Mouse (Mus musculus): ENCODE measurements around the gene Pigl.
"Not testable (repeated sequence)": the region's sequence is repeated elsewhere in the genome, so short reads cannot be mapped to it uniquely, and the experiment has no call there.

The Pigl gene
- long read RNA-seq, experiment 1, transcript Pigl-201 (7 exons, 2,174 nt) = major isoform, 5 of 19 reads
- long read RNA-seq, experiment 1, partial matches to known transcripts = 0 of 19 reads
- long read RNA-seq, experiment 1, other reads (novel, unspliced or antisense) = 14 of 19 reads
- long read RNA-seq, experiment 2, partial matches to known transcripts = 0 of 13 reads
- long read RNA-seq, experiment 2, other reads (novel, unspliced or antisense) = 11 of 13 reads

GRCm38 (mm10) chr11:62458276-62458724 is at the start of gene Pigl, which contains the start of gene Ncor1:
Gene Pigl (plus strand): TSS chr11:62458460.
Gene Ncor1 (minus strand): TSS chr11:62458541.
- intact Hi-C loops (cut with DNase I) = loop anchor here (5.0 kb wide), 1 partner anchor 39 kb away; no protein-coding TSS in a partner anchor

- intact Hi-C loops (cut with DNase I) = no loop called here
These were observed 49.4 kb upstream of the Pigl start for GRCm38 (mm10) chr11:62408848-62409247.

GRCm38 (mm10) chr11:62409611-62410010 is 48.6 kb upstream of the Pigl start:
- intact Hi-C loops (cut with DNase I) = no loop called here

- intact Hi-C loops (cut with DNase I) = no loop called here
These were observed 43.2 kb upstream of the Pigl start for GRCm38 (mm10) chr11:62415026-62415425.

GRCm38 (mm10) chr11:62424525-62424924 is 33.7 kb upstream of the Pigl start:
- intact Hi-C loops (cut with DNase I) = no loop called here

- intact Hi-C loops (cut with DNase I) = no loop called here
These were observed 32.0 kb upstream of the Pigl start for GRCm38 (mm10) chr11:62426266-62426665.

- intact Hi-C loops (cut with DNase I) = no loop called here
These were observed 31.2 kb upstream of the Pigl start for GRCm38 (mm10) chr11:62427105-62427504.

- intact Hi-C loops (cut with DNase I) = no loop called here
These were observed 26.0 kb upstream of the Pigl start for GRCm38 (mm10) chr11:62432211-62432610.

- intact Hi-C loops (cut with DNase I) = no loop called here
These were observed 17.5 kb upstream of the Pigl start for GRCm38 (mm10) chr11:62440670-62441315.

- intact Hi-C loops (cut with DNase I) = no loop called here
These were observed 12.5 kb upstream of the Pigl start for GRCm38 (mm10) chr11:62445799-62446198.

GRCm38 (mm10) chr11:62448971-62449370 is 9.3 kb upstream of the Pigl start:
- intact Hi-C loops (cut with DNase I) = no loop called here

- intact Hi-C loops (cut with DNase I) = loop anchor here (5.0 kb wide), 1 partner anchor 42 kb away; no protein-coding TSS in a partner anchor
These were observed 3.1 kb upstream of the Pigl start for GRCm38 (mm10) chr11:62455193-62455592.

GRCm38 (mm10) chr11:62456021-62456482 is 2.2 kb upstream of the Pigl start:
- intact Hi-C loops (cut with DNase I) = loop anchor here (5.0 kb wide), 1 partner anchor 41 kb away; no protein-coding TSS in a partner anchor

- intact Hi-C loops (cut with DNase I) = loop anchor here (5.0 kb wide), 1 partner anchor 41 kb away; no protein-coding TSS in a partner anchor
These were observed 1.6 kb upstream of the Pigl start for GRCm38 (mm10) chr11:62456483-62457172.

GRCm38 (mm10) chr11:62457241-62457890 is 894 bp upstream of the Pigl start:
- intact Hi-C loops (cut with DNase I) = loop anchor here (5.0 kb wide), 1 partner anchor 40 kb away; no protein-coding TSS in a partner anchor

GRCm38 (mm10) chr11:62457891-62458270 is 379 bp upstream of the Pigl start:
- intact Hi-C loops (cut with DNase I) = loop anchor here (5.0 kb wide), 1 partner anchor 39 kb away; no protein-coding TSS in a partner anchor

- intact Hi-C loops (cut with DNase I) = loop anchor here (5.0 kb wide), 1 partner anchor 39 kb away; no protein-coding TSS in a partner anchor
These were observed 520 bp downstream of the Pigl start for GRCm38 (mm10) chr11:62458780-62459179.

GRCm38 (mm10) chr11:62462529-62462928 is 4.3 kb downstream of the Pigl start:
- intact Hi-C loops (cut with DNase I) = not testable (repeated sequence)

- intact Hi-C loops (cut with DNase I) = no loop called here
These were observed 5.1 kb downstream of the Pigl start for GRCm38 (mm10) chr11:62463225-62463915.

GRCm38 (mm10) chr11:62464696-62465095 is 6.4 kb downstream of the Pigl start:
- intact Hi-C loops (cut with DNase I) = no loop called here
